Mouse (Mus musculus) stomach, embryonic 15.5 days (tissue): ENCODE measurements around the gene Slc44a4. TPM values are rescaled to one million over a fixed set of nuclear protein-coding genes. Genes with fewer than 3 reads are reported as not detected.
"Not testable (repeated sequence)": the region's sequence is repeated elsewhere in the genome, so short reads cannot be mapped to it uniquely, and the experiment has no call there.

Experiments used
- ATAC-seq: fragments of 200-750 bp; cut with Nextera tagmentation; 2 replicates; pipeline ENCODE4 v1.8.0; 2017; ENCODE audit warnings: low read depth, moderate number of reproducible peaks, moderate TSS enrichment; ENCODE audit not compliant: insufficient read depth, low FRiP score
- H3K27ac ChIP-seq: fragments of 300-500 bp; sonication (generic); 2 replicates; pipeline ENCODE4 v1.5.1; 2015; ENCODE audit warnings: mild to moderate bottlenecking, inconsistent platforms
- H3K27me3 ChIP-seq: fragments of 300-500 bp; sonication (generic); replicated peaks from 2 replicates; pipeline ENCODE4 v1.6.1; 2015; ENCODE audit warnings: inconsistent platforms
- H3K36me3 ChIP-seq: fragments of 300-500 bp; sonication (generic); 2 replicates; pipeline ENCODE4 v1.6.1; 2015; ENCODE audit warnings: inconsistent platforms
- H3K4me1 ChIP-seq: fragments of 300-500 bp; sonication (generic); 2 replicates; pipeline ENCODE4 v1.6.1; 2015; ENCODE audit warnings: inconsistent platforms
- H3K4me2 ChIP-seq: fragments of 300-500 bp; sonication (generic); 2 replicates; pipeline ENCODE4 v1.6.1; 2015; ENCODE audit warnings: mild to moderate bottlenecking, inconsistent platforms
- H3K4me3 ChIP-seq: fragments of 300-500 bp; sonication (generic); replicated peaks from 2 replicates; pipeline ENCODE4 v1.5.1; 2015; ENCODE audit warnings: inconsistent platforms
- H3K9ac ChIP-seq: fragments of 300-500 bp; sonication (generic); 2 replicates; pipeline ENCODE4 v1.6.1; 2015; ENCODE audit warnings: inconsistent platforms
- H3K9me3 ChIP-seq: fragments of 300-500 bp; sonication (generic); 2 replicates; pipeline ENCODE4 v1.6.1; 2016; ENCODE audit warnings: inconsistent platforms
- WGBS: fragments of 180-500 bp; shearing (Covaris S2); methylation state at CpG from one replicate; pipeline ENCODE4 v1.1.7; 2015; 5-methylcytosine and 5-hydroxymethylcytosine counted together
- polyA plus RNA-seq: library from polyadenylated mRNA; unstranded; fragments of >200 nt; fragmentation: Nextera tagmentation; extraction: Ambion mirVana; gene quantifications from 2 replicates; pipeline ENCODE4 v1.2.1, GENCODE M21; 2015

Slc44a4 gene
- polyA plus RNA-seq, 1 experiment from 2014 or later: 15.2 TPM

- Histone ChIP-seq H3K36me3 (peaks cover 34% of the 10 kb centered on the region), H3K4me1 (peaks cover 14% of the 10 kb centered on the region; the same call in 1 of the 2 replicates)
- not testable (repeated sequence) for H3K4me3 ChIP-seq, H3K9me3 ChIP-seq, ATAC-seq, H3K27me3 ChIP-seq, H3K27ac ChIP-seq, H3K9ac ChIP-seq, H3K4me2 ChIP-seq
These were observed 13.4 kb upstream of the Slc44a4 start for GRCm38 (mm10) chr17:34900826-34901225.

DNA sequence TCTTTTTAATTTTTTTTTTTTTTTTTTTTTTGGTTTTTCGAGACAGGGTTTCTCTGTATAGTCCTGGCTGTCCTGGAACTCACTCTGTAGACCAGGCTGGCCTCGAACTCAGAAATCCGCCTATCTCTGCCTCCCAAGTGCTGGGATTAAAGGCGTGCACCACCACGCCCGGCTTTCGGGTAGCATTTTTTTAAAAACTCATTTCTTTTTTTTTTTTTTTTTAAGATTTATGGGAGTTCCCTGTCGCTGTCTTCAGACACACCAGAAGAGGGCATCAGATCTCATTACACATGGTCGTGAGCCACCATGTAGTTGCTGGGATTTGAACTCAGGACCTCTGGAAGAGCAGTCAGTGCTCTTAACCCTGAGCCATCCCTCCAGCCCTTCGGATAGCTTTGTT lies 12.3 kb upstream of the Slc44a4 start:
- H3K27me3 ChIP-seq, H3K4me2 ChIP-seq, ATAC-seq, H3K9ac ChIP-seq, H3K4me3 ChIP-seq, H3K4me1 ChIP-seq, H3K27ac ChIP-seq, H3K9me3 ChIP-seq: not testable (repeated sequence)
- WGBS: 85% methylated on average over 9 of the region's 10 CpGs
- H3K36me3 ChIP-seq: peaks cover 45% of the 10 kb centered on the region

DNA sequence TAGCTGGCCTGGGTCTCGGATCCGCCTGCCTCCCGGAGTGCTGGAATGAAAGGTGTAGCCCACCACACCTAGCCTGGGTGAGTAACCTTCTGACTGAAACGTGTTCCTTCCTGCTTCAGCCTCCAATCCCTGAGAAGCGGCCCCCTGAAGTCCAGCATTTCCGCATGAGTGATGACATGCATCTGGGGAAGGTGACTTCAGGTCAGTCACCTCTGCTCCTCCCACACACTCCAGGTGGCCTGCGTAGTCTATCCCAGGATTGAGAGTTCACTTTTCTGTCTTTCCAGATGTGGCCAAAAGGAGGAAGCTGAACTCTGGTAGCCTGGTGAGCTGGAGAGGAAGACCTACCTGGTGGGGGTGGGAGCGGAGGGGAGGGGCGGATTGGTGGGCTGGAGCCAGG lies 11.4 kb upstream of the Slc44a4 start:
- H3K27ac ChIP-seq: no peak overlapping the region
- WGBS: 80% methylated on average over 9 of the region's 9 CpGs
- peaks cover 55% of the 10 kb centered on the region for H3K36me3 ChIP-seq
- no peak overlapping the region for H3K4me2 ChIP-seq
- no peak overlapping the region for H3K9ac ChIP-seq
- H3K27me3 ChIP-seq: no peaks in the 10 kb centered on the region
- 0 out of 2 replicates have a peak, but pooled peaks cover 2% of the 10 kb centered on the region for H3K4me1 ChIP-seq
- no peak overlapping the region for H3K4me3 ChIP-seq
- no peaks in the 10 kb centered on the region for H3K9me3 ChIP-seq
- no peak for ATAC-seq

DNA sequence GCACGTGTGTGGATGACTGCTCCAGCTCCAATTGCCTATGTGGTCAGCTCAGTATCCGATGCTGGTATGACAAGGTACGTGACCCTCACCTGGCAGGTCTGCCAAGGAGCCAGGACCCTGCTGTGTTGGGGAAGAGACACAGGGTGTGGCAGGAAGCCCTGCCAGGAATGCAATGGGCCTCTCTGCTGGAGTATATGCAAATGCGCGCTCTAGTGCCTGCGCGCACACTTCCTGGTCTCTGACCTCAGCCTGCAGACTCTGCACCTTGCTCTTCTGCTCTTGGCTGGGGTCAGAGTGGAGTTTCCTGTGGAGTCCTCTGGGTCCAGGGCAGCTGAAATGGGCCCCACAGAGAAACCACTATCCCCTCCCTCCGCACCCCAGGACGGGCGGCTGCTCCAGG lies 3.3 kb upstream of the Slc44a4 start:
- WGBS: 84% methylated on average over 10 of the region's 10 CpGs
- Histone ChIP-seq H3K9me3 (no peaks in the 10 kb centered on the region), H3K4me3 (no peak overlapping the region), H3K4me2 (no peak overlapping the region), H3K27me3 (no peaks in the 10 kb centered on the region), H3K27ac (no peak overlapping the region), H3K9ac (no peak overlapping the region), H3K4me1 (no peaks in the 10 kb centered on the region; the same call in 1 of the 2 replicates), H3K36me3 (peaks cover 76% of the 10 kb centered on the region)
- ATAC-seq: no peak

- peak; percentile 50 for ATAC-seq
- Histone ChIP-seq H3K4me3 (no peak overlapping the region), H3K36me3 (peaks cover 66% of the 10 kb centered on the region), H3K4me2 (no peak overlapping the region), H3K27me3 (no peaks in the 10 kb centered on the region), H3K4me1 (no peaks in the 10 kb centered on the region; the same call in 1 of the 2 replicates), H3K27ac (no peak overlapping the region), H3K9ac (no peak overlapping the region), H3K9me3 (no peaks in the 10 kb centered on the region)
- 46% methylated on average over 5 of the region's 5 CpGs for WGBS
These were observed 2.3 kb upstream of the Slc44a4 start for GRCm38 (mm10) chr17:34911945-34912351.

DNA sequence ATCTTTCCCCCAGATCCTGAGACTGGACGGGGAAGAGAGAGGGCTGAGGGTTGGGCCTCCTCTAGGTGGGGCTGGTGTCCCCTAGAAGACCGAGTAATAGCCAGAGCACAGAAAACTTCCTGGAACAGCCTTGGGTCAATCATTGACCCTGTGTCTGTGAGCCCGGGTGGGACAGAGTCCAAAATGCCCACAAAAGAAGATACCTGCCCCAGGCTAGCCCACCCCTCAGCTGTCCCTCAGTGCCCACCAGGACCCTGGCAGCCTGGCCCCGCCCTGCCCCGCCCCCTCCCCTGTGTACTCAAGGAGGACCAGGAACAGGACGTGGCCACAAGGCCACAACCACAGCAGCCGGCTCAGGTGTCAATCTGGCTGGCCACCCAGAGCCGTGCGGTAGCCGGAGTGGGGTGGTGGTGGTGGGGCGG lies 1.2 kb downstream of the Slc44a4 start:
- Histone ChIP-seq H3K36me3 (peaks cover 32% of the 10 kb centered on the region), H3K4me1 (no peaks in the 10 kb centered on the region; the same call in 1 of the 2 replicates), H3K4me2 (peak overlapping the region; percentile 38), H3K27ac (peak overlapping the region; percentile 54; the same call in 1 of the 2 replicates), H3K27me3 (no peaks in the 10 kb centered on the region), H3K9ac (no peak overlapping the region), H3K9me3 (no peaks in the 10 kb centered on the region), H3K4me3 (no peak overlapping the region)
- peak; percentile 44; the same call in 1 of the 2 replicates for ATAC-seq
- 17% methylated on average over 11 of the region's 11 CpGs for WGBS

- no peaks in the 10 kb centered on the region for H3K9me3 ChIP-seq
These were observed 2.0 kb downstream of the Slc44a4 start for GRCm38 (mm10) chr17:34916316-34916715.

GRCm38 (mm10) chr17:34917188-34917587 lies 2.9 kb downstream of the Slc44a4 start:
- ATAC-seq: no peak
- H3K4me2 ChIP-seq: no peak overlapping the region

More at GRCm38 (mm10) chr17:34916316-34916715, 2.0 kb downstream of the Slc44a4 start:
- no peak overlapping the region for H3K27ac ChIP-seq
- no peak overlapping the region for H3K4me3 ChIP-seq
- H3K4me2 ChIP-seq: no peak overlapping the region
- H3K9ac ChIP-seq: no peak overlapping the region
- H3K4me1 ChIP-seq: no peaks in the 10 kb centered on the region; the same call in 1 of the 2 replicates
- H3K27me3 ChIP-seq: no peaks in the 10 kb centered on the region
- H3K36me3 ChIP-seq: peaks cover 23% of the 10 kb centered on the region
- WGBS: 83% methylated on average over 5 of the region's 5 CpGs
- ATAC-seq: no peak

GRCm38 (mm10) chr17:34922939-34923338 lies 8.7 kb downstream of the Slc44a4 start:
- 48% methylated on average over 6 of the region's 6 CpGs for WGBS
- H3K9me3 ChIP-seq: no peaks in the 10 kb centered on the region
- H3K27ac ChIP-seq: no peak overlapping the region
- no peaks in the 10 kb centered on the region for H3K36me3 ChIP-seq
- H3K27me3 ChIP-seq: no peaks in the 10 kb centered on the region
- H3K9ac ChIP-seq: no peak overlapping the region
- no peak overlapping the region for H3K4me2 ChIP-seq
- H3K4me3 ChIP-seq: no peak overlapping the region
- H3K4me1 ChIP-seq: no peaks in the 10 kb centered on the region
- no peak for ATAC-seq

More at GRCm38 (mm10) chr17:34917188-34917587, 2.9 kb downstream of the Slc44a4 start:
- H3K4me1 ChIP-seq: no peaks in the 10 kb centered on the region; the same call in 1 of the 2 replicates
- H3K9me3 ChIP-seq: no peaks in the 10 kb centered on the region
- H3K27me3 ChIP-seq: no peaks in the 10 kb centered on the region
- H3K27ac ChIP-seq: no peak overlapping the region
- no peak overlapping the region for H3K9ac ChIP-seq
- H3K36me3 ChIP-seq: peaks cover 15% of the 10 kb centered on the region
- WGBS: 74% methylated on average over 9 of the region's 9 CpGs
- no peak overlapping the region for H3K4me3 ChIP-seq

DNA sequence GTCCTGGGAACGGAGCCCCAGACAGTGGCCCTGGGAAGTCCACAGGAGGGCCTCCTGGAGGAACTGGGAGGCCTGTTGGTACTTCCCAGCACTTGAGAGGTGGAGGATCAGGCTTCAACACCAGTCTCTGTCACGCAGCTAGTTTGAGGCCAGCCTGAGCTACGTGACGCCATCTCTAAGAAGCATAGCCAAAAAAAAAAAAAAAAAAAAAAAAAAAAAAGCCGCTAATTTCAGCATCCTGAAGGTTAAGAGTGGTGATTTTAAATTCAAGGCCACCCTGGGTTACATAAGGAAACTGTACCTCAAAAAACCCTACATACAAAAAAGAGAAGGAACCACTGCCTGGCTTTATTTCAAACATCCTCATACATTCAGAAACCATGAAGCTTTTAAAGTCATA lies 10.0 kb downstream of the Slc44a4 start:
- H3K9ac ChIP-seq: no peak overlapping the region
- H3K27ac ChIP-seq: no peak overlapping the region
- H3K27me3 ChIP-seq: no peaks in the 10 kb centered on the region
- no peaks in the 10 kb centered on the region for H3K36me3 ChIP-seq
- WGBS: 66% methylated on average over 5 of the region's 5 CpGs
- no peak for ATAC-seq
- H3K4me3 ChIP-seq: no peak overlapping the region
- H3K4me1 ChIP-seq: no peaks in the 10 kb centered on the region
- no peak overlapping the region for H3K4me2 ChIP-seq
- no peaks in the 10 kb centered on the region for H3K9me3 ChIP-seq

DNA sequence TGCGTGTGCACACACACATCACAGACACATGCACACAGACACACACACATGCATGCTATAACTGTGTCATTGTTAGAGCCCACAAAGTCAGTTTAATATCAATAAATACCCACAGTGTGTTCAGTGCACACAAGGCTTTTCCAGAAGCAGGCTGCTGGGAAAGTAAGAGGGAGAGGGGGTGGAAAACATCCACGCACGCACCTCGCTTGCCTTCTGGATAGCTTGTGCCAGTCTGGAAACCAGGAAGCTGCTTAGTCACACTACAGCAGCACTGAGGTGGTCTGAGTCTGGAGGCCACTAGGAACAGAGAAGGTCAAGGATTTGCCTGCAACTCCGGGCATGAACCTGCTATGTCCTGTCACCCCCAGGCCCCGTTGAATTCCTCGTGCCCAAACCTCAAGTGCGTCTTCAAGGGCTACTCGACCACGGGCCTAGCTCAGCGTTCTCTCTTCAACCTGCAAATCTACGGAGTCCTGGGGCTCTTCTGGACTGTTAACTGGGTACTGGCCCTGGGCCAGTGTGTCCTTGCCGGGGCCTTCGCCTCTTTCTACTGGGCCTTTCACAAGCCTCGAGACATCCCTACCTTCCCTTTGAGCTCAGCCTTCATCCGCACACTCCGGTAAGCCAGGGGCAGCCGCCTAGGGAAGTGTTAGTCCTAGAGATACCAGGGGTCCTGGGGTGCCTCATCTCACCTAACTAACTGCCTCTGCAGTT lies 13.2 kb downstream of the Slc44a4 start:
- Histone ChIP-seq H3K9ac (no peak overlapping the region), H3K27ac (no peak overlapping the region), H3K4me3 (no peak overlapping the region), H3K27me3 (no peaks in the 10 kb centered on the region), H3K4me1 (peaks cover 10% of the 10 kb centered on the region), H3K9me3 (no peaks in the 10 kb centered on the region), H3K36me3 (no peaks in the 10 kb centered on the region), H3K4me2 (no peak overlapping the region)
- WGBS: 83% methylated on average over 18 of the region's 18 CpGs
- no peak for ATAC-seq

DNA sequence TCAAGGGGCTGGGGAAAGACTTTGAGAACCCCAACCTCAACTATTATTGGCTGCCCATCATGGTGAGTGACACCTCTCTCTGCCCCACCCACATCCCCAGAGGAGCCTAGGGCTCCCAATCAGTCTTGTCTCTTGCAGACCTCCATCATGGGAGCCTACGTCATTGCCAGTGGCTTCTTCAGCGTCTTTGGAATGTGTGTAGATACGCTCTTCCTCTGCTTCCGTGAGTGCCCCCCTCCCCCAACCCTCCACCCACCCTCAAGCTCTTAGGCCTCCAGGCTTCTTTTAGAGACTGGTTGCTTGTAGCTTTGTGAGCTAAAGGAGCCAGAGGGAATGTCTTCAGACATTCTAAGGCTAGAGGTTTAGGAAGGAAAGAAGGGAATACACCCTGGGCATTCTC lies 14.6 kb downstream of the Slc44a4 start:
- H3K4me2 ChIP-seq: no peak overlapping the region
- whole genome bisulfite sequencing: 52% methylated on average over 4 of the region's 4 CpGs
- no peak overlapping the region for H3K27ac ChIP-seq
- H3K4me1 ChIP-seq: peaks cover 10% of the 10 kb centered on the region
- no peak for ATAC-seq
- no peak overlapping the region for H3K9ac ChIP-seq
- no peaks in the 10 kb centered on the region for H3K9me3 ChIP-seq
- H3K4me3 ChIP-seq: no peak overlapping the region
- no peaks in the 10 kb centered on the region for H3K27me3 ChIP-seq
- H3K36me3 ChIP-seq: no peaks in the 10 kb centered on the region
